Mouse (Mus musculus) gastrocnemius, adult 8-10 months (tissue): ENCODE data around the gene Nudt16l1. TPM values are rescaled to one million over a fixed set of nuclear protein-coding genes. Genes with fewer than 3 reads are reported as not detected.
A peak's percentile ranks its signal among the peaks of the same experiment; 100 is the strongest.

Source experiments
- DNase-seq, 2 experiments: peaks; one replicate each; pipeline ENCODE4 v3.0.0; 2022; ENCODE audit warnings: low spot score in 2 of 2
- total RNA-seq, 4 experiments: library from RNA; stranded (reverse); gene quantifications; 2 replicates each; pipeline ENCODE4 v1.2.4; 2022

Nudt16l1 gene
- 10 to 100 TPM; 10.0 to 12.9 (median 12.7) TPM for total RNA-seq

DNA sequence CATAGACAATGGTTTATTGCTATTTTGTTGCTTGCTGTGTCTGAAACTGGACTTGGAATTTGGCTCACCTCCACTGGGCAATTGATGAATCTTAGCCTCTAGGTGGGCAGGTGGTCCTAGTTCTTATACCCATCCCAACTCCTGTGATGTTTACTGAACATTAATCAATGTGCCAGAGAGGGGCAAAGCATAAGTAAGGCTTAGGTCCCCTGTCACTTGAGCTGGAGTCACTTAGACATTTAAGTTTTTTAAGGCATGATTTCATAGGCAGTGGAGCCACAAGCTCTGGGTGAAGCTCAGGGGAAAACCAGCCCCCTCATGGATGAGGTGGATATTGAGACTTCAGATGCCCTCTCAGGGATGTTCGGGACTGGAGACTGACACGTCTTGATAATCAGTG, at the start of gene Nudt16l1:
Gene Nudt16l1, plus strand, starts transcription at position 301 of the 400 bp plus-strand sequence.
- no peak for DNase-seq

DNA sequence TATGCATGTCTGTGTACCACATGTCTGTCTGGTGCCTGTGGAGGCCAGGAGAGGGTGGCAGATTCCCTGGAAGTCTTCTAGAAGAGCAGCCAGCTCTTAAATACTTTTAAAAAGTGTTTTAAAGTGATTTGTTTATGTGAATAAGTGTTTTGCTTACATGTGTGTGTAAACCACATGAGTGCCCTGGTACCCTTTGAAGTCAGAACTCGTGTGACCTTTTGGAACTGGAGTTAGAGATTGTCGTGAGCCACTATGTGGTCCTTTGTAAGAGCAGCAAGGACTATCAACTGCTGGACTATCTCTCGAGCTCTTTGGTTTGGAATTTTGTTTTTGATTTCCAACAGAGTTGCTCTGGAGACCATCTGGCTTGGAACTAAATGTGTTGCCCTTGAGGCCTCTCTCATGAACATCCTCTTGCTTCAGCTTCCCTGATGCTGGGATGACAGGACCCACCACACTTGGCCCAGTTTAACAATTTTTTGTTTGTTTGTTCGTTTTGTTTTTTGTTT, 48.3 kb upstream of the Nudt16l1 start:
- DNase-seq: no peak

DNA sequence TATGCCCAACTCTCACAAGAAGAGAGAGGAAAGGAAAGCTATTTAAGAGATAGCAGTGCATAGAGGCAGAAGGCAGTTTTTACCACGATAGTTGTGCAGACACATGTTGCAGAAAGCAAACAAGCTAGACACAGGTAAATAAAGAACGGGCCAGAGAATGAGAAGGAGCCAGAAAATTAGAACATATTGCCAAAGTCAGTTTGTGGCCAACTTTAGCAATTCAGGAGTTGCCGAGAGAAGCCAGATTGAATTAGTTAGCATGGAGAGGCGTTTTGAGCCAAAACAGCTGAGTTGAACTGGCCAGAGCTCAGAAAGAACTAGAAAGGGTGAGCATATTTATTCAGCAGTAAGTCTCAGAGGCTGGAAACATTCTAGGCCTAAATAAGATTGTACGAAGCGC, 46.4 kb upstream of the Nudt16l1 start:
- no peak for DNase-seq

DNA sequence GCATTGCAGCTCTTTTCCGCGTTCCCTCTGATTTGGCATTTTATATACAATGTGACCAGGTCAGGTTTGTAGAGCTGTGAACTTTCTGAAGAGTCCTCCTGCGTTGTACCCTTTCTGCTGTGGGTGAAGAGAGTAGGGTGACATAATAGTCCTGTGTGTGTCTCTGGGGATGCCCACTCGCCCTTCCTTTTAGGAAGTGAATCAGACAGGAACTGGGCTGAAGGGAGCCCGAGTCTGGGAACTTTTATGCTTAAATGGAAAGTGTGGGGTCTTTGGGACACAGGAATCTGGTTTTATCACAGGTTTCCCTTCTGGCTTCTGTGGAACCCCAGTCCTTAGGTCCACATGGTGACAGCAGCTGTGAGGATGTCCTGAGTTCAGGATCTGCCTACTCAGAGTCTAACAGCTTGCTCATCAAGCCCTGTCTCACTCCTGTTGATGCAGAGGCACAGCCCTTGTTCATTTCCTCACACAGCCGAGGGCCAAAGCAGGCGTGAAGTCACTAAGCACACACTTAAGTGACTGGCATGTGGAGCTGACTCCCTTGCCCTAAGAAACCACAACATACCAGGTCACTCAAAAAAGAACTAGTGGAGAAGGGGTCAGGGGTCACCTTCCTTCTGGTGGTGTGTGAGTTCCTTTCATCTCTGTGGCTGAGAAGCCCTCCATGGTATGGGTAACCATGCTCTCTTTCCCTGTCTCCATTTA, 44.2 kb upstream of the Nudt16l1 start:
- DNase-seq: no peak

DNA sequence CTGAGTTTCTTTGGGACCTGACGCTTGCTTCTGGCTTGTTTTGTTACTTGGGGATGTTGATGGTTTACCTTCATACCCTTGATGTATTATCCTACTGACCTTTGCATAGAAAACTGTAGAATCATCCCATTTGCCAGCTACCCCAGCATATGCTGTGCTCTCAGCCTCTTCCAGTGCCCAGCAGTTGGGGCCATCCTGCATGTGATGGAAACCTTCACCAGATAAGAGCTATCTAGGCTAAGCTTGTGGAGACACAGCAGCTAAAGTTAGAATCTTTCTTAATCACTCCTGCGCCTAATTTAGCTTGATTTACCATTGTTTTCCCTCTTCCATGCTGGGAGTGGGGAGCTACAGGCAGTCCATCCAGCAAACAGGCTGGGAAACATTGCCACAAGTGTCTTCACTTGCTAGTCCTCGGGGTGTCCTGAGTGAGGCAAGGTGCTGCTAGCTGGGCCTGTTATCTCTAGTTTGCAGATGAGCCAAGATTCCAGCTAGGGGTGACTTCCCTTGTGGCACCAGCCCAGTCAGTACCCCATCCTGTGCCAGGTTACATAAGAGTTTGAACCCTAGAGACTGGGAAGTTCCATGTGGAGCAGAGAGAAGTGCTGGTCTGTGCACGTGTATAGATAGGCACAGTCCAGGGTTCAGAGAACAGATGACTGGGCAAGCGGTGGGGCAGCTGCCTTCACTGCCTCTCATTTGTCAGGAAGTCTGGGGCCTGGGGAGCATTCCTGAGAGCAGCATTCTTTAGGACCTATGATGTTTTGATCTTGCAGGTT, 42.1 kb upstream of the Nudt16l1 start:
- peak in 1 of 2 experiments; percentile 52 for DNase-seq

DNA sequence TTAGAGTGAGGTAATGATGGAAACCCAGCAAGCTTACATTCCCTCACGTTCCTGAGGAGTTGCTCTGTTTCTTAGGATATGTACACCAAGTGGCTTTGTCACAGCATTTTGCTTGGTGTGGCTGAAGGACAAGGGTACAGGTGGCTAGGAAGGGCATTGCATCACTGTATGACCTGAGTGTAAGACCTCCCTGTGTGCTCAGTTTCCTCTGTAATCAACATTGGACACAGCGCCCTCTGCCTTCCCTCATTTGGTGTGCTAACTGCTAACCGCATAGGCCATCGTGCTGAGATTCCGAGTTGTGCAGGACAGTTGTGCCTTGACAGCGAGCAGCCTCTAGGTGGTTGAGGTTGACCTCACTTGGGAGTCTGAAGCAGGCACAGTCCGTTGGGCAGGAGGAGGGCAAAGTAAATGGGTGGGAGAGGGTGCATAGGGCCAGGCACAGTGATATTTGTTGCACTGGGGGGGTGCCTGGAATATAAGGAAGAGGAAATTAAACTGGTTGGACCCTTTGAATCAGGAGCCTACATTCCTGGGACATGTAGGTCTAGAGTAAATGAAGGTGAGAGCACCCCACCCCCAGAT, 41.3 kb upstream of the Nudt16l1 start:
- no peak for DNase-seq

DNA sequence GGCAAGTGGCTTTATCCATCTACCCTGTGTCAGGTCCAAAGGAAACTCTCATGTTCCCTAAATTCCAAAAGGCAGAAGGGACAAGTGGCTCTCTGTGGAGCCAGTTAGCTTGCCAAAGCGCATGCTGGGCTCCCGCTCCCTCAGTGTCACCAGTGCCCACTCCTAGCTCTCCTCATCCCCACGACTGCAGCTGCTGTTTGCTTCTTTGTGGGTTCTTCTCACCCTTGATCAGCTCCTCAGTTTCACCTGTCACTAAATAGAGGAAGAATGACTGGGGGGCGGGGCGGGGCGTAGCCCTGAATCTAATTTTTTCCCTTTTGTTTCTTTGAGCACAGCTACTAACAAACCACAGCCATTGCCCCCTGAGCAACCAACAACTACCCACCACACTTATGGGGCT, 39.7 kb upstream of the Nudt16l1 start:
- no peak for DNase-seq

DNA sequence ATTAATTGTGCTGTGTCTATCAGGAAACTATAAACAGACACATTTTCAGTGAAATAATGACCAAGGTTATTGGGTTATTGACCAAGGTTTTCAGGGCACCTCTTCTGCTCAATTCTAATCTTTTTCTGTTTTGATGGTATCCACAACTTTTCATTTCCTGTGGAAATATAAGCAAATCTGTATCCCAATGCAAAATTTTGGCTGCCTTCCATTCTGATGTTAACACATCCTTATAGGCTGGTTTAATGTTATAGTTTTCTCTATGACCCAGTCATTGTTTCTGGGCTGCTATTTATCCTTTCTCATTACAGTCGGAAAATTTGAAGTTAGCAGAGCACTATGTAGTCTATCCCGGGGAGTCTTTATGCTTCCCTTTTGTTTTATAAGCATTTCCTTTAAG, 38.9 kb upstream of the Nudt16l1 start:
- no peak for DNase-seq

DNA sequence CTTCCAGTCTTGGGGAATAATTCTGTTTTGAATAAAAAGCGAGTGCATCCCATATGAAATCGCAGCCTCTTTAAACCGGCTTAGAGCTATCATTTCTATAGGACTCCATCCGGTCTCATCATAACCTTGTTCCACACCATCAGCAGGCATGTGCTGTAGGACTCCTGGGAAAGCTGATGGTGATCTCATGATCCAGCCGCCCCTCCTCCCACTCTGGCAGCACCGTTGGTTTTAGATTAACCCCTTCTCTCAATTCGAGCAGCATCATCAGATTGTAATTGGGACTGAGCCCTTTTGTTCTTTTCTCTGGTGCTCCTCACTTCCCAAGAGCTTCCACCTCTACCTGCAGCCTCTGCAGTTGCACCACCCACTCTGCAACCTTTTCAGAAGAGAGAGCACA, 37.4 kb upstream of the Nudt16l1 start:
- DNase-seq: no peak

DNA sequence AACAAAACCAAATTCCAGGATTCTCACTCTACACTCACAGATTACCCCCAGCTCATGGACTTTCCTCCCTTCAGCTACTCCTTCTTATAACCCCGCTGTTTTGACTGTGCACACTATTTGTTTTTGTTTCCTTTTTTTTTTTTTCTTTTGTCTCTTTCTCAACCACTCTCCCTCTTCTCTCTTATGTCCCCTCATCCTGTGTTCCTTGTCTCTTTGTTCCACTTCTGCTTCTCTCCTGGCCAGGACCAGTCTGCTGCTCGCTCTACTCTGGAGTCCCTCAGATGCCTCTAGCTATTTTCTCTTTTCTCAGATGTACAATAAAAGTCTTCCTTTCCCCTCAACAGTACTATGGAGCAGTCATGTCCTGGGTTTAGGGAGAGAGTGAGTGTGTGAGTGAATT, 36.2 kb upstream of the Nudt16l1 start:
- DNase-seq: no peak

DNA sequence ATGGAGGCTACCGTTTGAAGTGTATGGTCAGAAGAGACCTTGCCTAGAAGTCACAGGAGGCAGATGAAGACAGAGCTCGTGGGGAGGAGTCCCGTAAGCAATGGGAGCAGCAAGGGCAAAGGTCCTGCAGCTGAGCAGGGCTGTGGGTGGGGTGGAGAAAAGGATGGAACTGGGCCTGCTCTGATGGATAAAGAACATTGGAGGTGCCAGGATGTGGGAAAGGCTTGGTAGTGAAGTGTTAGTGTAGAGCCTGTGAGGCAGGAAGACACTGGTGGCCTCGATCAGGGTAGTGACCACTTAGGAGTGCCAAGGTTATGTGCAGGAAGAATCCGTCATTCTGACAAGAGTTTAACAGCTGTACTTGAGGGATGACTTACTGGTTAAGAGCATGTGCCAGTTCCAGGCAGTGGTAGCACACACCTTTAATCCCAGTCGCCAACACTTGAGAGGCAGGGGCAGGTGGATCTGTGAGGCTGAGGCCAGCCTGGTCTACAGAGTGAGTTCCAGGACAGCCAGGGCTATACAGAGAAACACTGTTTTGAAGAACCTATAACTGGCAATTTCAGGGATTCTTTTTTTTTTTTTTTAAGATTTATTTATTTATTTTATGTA, 35.0 kb upstream of the Nudt16l1 start:
- DNase-seq: peak in 1 of 2 experiments; percentile 38

DNA sequence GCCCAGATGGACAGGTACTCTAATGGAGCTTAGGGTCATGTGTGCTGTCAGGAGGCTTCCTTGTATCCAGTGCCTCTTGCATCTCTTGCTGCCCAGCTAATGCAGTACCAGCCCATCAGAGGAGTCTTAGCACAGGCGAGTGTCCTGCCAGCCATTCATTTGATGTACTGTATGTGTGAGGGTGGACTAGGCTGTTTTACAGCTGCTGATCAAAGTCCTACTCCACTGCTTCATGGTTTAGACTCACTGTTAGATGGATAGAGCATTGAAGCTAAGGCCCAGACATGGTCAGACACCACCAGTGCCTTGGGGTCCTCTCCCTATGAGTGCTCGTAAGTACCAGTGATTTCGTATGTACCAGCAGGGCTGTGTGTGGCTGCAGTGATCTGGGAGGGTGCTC, 33.7 kb upstream of the Nudt16l1 start:
- no peak for DNase-seq

DNA sequence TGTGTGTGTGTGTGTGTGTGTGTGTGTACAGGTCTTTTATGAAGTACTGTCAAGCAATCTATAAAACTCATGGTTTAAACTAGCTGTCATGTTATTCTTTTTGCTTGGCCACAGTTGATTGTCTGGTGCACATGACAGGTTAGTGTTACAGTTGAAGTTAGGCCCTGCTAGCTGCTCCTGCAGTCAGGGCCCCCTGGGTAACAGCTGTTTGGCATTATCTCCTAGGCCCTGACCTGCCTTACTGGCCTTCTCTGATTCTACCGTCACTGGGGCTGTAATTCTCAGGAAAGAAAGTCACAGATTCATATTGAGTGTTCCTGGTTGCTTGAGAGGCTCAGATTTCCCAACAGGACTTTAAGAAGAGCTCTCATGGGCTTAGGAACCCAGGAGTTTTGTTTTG, 33.0 kb upstream of the Nudt16l1 start:
- DNase-seq: no peak

DNA sequence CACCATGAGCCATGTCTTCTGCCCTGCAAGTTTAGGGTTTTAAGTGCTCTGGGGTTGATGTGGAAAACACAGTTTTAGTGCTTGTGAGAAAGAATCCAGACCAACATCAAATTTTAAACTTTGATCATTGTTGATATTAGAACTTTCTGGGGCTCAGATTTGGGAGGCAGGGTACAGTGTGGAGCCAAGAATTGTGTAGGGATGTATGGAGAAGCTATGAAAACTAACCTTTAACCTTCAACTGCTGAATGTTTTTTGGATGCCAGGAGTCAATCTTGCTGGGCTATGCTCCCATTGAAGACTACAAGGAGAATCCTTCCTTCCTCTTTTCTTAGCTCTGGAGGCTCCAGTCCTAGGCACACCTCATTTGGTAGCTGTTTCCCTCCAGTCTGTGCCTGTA, 32.0 kb upstream of the Nudt16l1 start:
- DNase-seq: no peak

DNA sequence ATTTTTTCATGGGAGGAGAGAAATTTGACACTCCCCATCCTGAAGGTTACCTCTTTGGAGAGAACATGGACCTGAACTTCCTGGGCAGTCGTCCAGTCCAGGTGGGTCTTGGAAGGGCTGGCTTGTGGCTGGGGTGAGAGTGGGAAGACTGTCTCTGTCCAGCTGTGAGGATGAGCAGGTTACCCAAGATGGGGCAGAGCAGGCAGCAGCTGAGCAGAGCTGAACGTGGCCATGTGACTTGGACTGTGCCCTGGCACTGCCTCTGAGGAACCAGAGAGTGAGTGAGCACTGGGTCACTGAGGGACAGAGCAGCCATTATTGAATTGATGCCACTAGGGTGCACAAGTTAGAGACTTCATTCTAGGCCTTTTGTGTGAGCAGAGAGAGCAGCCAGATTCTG, 31.2 kb upstream of the Nudt16l1 start:
- DNase-seq: no peak

DNA sequence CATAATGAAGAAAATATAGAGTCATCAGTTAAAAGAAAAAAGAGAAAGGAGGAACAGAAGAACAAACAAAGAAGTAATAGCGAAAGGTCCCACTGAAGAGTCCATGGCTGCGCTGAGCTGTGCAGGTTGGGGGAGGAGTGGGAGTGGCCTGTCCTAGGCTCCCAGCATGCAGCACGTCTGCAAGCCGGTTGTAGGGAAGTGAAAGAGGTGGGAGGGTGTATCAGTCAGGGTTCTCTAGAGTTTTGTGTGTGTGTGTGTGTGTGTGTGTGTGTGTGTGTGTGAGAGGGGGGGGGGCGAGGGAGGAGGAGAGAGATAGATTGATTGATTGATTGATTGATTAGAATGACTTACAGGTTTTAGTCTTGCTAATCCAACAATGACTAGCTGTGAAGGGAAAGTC, 30.6 kb upstream of the Nudt16l1 start:
- no peak for DNase-seq

DNA sequence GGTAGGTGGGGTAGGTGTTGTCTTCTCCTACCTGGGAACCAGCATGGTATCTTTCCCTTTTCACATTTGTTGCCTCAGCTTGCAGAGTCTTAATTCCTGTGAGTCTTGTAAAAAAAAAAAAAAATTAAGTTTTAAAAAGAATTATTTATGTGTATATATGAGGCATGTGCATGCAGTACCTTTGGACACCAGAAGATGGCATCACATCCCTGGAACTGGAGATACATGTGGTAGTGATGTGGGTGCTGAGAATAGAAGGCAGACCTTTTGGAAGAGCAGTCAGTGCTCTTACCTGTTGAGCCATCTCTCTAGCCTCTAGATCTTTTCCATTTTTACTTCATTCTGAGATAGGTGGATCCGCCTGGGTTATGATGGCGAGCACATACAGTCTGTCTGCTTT, 28.8 kb upstream of the Nudt16l1 start:
- no peak for DNase-seq

DNA sequence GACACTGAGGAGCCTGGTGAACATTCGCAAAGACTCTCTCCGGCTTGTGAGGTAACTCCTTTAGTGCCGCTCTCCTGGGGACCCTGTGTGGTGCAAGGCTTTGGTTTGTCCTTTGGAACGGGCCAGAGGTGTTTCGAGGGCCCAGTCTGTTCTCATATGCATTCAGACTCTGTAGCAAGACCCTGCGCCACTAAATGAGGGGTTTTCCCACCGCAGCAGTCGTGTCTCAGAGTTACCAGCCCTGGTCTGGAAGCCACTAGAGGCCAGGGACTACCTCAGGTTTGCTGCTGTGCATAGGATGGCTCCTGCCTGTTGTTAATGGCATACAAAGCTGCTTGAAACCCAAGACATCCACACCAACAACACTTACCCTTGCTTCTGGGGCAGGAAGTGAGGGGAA, 27.8 kb upstream of the Nudt16l1 start:
- DNase-seq: no peak

DNA sequence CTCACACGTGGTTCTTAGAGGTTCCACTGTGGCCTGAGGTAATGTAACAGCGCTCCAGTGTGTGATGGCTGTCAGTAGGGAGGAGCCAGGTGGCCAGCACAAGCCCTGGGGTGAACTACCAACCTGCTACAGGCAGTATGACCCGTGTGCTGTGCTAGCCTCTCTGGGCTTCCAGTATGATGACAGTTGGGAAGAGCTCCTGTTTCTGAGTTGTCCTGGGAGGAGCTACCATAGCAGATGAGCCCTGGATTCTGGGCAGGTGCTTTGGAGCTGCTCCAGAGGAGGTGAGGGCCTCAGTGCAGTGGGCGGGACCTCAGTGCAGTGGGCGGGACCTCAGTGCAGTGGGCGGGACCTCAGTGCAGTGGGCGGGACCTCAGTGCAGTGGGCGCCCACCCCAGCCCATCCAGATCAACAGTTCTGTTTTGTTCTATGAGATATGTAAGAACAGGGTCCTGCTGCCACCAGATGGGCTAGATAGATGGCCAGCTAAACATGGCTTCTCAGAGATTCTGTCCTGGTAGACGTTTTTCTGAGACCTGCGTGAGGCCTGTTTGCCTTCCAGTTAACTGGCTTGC, 26.4 kb upstream of the Nudt16l1 start:
- no peak for DNase-seq

DNA sequence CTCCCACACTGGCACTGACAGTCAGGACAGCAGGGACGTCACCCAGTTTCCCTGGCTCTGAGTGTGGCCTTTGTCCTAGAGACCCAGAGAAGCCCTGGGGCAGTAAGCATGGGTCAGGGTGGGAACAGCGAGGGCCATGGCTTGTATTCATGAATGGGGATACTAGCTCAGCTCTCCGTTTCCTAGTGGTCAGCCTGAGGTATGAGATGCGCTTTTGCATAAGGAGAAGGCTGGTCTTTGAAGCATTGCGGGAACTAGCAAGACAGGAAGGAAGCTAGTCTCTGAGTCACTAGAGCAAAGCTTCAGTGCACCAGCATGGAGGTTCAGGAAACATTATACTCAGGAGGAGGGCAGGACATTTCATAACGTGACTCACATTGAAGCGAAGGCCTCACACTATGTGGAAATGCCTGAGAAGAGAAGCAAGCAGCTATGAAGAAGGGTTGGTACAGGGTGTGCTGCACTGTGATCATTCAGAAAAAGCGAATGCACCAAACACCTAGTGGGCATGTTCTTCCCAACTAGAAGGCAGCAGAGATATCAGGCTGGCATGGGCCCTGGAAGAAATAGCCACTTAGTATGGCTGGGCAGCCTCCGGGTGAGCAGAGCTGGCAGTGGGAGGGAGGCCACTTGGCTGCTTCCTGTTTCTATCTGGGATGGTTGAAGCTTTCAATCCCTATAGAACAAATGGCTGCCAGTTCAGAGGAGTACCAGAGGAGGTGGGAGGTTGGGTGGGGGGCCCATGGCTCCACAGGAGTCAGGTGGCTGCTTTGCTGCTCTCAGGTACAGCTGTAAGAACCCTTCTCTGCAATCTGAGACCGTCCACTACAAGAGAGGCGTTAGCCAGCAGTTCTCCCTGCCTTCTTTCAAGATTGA, 25.4 kb upstream of the Nudt16l1 start:
- DNase-seq: no peak
